Mouse (Mus musculus): ENCODE data around the gene Cyth4.

Cyth4 gene

GRCm38 (mm10) chr15:78596914-78597313 is at the start of gene Cyth4:
Gene Cyth4 (plus strand): TSS chr15:78597047.
- in situ Hi-C loops (cut with MboI; ENCODE audit: low sequenced_read_pairs), result no loop called here

- in situ Hi-C loops (cut with MboI; ENCODE audit: low sequenced_read_pairs), result loop anchor here (25.0 kb wide), 1 partner anchor 360 kb away; no protein-coding TSS in a partner anchor
Observed at GRCm38 (mm10) chr15:78547415-78548335, 49.2 kb upstream of the Cyth4 start.

GRCm38 (mm10) chr15:78548336-78548665 is 48.5 kb upstream of the Cyth4 start:
- in situ Hi-C loops (cut with MboI; ENCODE audit: low sequenced_read_pairs), result loop anchor here (25.0 kb wide), 1 partner anchor 361 kb away; no protein-coding TSS in a partner anchor

- in situ Hi-C loops (cut with MboI; ENCODE audit: low sequenced_read_pairs), result loop anchor here (25.0 kb wide), 1 partner anchor 361 kb away; no protein-coding TSS in a partner anchor
Observed at GRCm38 (mm10) chr15:78548711-78549110, 48.1 kb upstream of the Cyth4 start.

DNA sequence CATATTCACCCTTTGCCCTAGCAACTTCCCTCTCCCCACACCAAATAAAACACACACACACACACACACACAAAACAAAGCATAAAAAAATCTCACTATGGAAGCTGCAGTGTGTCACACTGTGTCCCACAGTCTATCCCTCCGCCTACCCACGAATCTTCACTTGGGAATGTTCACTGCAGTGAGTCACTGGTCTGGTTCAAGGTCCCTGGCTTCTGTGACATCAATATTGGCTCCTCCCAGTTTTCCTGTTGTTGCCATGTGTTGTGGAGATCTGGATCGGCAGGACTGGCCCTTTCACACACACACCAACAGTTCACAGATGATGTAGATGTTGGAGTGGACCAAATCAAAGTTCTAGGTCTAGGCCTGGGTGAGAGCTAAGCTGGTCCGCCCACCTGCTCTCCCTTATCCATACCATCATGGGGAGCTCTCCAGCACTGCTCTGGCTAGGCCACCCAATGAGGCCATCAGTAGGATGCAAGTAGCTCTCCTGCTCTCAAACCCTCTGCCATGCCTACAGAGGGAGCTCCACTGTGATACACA is 47.6 kb upstream of the Cyth4 start:
- in situ Hi-C loops (cut with MboI; ENCODE audit: low sequenced_read_pairs), result loop anchor here (25.0 kb wide), 1 partner anchor 362 kb away; no protein-coding TSS in a partner anchor

DNA sequence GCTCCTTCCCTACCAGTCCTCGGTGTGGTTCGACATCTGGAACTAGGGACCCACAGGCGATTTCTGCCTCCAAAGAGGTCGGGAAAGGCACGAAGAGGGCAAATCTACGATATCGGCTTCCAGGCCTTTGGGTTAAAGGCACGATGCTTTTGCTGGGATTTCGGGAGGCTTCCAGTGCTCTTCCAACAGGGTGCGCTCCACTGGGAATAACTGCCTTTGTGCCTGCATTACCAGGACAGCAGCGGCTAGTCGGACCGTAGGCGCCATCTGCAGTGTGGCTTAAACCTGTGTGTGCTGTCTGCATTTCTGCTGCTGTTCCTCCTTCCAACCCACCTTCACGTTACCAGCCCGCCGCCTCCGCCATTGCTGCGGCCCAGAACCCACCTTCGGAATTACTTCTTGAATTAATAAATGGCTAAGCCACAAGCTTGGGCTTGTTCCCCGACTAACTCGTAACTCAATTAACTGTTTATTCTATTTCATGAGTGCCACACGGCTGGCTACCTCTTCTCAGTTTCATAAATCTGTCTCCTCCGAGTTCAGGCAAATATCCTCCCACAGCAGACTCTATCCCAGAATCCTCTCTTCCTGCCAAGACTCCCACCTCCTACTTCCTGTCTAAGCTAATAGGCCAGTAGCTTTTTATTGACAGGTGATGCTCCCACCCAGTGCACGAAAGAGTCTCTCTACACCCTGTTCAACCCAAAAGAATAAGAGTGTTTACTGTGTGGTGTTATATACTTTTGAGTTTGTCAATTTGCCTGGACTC is 42.1 kb upstream of the Cyth4 start:
- in situ Hi-C loops (cut with MboI; ENCODE audit: low sequenced_read_pairs), result no loop called here

- in situ Hi-C loops (cut with MboI; ENCODE audit: low sequenced_read_pairs), result no loop called here
Observed at GRCm38 (mm10) chr15:78557693-78558535, 38.9 kb upstream of the Cyth4 start.

GRCm38 (mm10) chr15:78559141-78559979 is 37.5 kb upstream of the Cyth4 start:
- in situ Hi-C loops (cut with MboI; ENCODE audit: low sequenced_read_pairs), result no loop called here

DNA sequence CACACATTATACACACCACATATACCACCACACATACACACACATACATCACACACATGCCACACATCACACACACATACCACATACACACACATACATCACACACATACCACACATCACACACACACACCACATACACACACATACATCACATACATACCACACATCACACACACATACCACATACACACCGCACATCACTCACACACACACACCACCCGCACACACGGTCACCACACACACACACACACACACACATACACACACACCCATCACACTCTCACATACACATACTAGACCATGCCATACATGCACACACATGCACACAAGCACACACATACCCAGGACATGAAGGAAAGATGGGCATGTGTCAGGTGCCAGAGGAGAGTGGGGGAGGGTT is 33.5 kb upstream of the Cyth4 start:
- in situ Hi-C loops (cut with MboI; ENCODE audit: low sequenced_read_pairs), result no loop called here

- in situ Hi-C loops (cut with MboI; ENCODE audit: low sequenced_read_pairs), result no loop called here
Observed at GRCm38 (mm10) chr15:78563937-78564336, 32.9 kb upstream of the Cyth4 start.

DNA sequence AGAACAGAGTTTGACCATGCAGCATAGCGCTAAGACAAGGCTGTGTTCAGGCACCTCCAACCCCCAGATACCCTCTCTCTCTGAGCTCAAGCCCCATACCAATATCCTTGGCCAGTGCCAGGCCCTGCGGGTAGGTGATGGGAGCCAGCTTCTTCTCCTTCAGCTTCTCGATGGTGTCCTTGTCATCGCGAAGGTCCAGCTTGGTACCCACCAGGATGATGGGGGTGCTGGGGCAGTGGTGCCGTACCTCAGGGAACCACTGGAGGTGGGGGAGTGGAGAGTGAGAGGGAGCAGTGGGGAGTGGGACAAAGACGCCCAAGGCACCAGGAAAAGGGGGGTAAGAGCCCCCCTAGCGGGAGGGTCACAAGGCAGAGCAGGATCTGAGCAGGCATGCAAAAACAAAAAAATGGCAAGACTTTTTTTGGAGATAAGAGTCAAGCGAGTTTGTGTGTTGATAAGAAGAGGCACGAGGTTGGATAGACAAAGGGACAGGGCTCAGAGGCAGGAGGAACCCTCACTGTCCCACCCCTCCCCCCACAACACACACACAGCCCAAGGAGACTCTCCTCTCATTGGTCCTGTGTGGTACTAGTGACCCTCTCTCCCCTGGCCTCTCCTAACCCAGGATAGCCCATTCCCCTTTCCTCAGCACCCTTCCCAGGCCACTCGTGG is 31.9 kb upstream of the Cyth4 start:
- in situ Hi-C loops (cut with MboI; ENCODE audit: low sequenced_read_pairs), result no loop called here

GRCm38 (mm10) chr15:78567608-78568120 is 29.2 kb upstream of the Cyth4 start:
- in situ Hi-C loops (cut with MboI; ENCODE audit: low sequenced_read_pairs), result no loop called here

DNA sequence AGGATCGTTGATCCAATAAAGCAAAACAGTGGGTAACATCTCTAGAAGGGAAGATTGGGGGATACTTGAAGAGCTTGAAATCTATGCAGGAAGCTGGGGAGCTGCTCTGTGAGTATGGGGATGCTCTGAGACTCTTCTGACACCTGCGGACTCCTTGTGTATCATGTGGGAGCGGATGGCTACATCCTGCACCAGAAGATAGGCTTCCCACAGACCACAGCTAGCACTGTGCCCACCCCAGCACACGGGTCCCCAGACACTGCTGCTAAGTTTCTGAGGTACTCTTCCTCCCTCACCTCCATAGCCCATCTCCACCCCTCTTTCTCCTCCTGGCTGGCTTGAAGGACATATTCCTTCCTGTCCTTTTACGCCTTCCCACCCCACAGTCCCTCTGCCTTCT is 26.7 kb upstream of the Cyth4 start:
- in situ Hi-C loops (cut with MboI; ENCODE audit: low sequenced_read_pairs), result no loop called here

GRCm38 (mm10) chr15:78571554-78572269 is 25.1 kb upstream of the Cyth4 start:
- in situ Hi-C loops (cut with MboI; ENCODE audit: low sequenced_read_pairs), result no loop called here

GRCm38 (mm10) chr15:78572270-78572600 is 24.6 kb upstream of the Cyth4 start:
- in situ Hi-C loops (cut with MboI; ENCODE audit: low sequenced_read_pairs), result no loop called here

DNA sequence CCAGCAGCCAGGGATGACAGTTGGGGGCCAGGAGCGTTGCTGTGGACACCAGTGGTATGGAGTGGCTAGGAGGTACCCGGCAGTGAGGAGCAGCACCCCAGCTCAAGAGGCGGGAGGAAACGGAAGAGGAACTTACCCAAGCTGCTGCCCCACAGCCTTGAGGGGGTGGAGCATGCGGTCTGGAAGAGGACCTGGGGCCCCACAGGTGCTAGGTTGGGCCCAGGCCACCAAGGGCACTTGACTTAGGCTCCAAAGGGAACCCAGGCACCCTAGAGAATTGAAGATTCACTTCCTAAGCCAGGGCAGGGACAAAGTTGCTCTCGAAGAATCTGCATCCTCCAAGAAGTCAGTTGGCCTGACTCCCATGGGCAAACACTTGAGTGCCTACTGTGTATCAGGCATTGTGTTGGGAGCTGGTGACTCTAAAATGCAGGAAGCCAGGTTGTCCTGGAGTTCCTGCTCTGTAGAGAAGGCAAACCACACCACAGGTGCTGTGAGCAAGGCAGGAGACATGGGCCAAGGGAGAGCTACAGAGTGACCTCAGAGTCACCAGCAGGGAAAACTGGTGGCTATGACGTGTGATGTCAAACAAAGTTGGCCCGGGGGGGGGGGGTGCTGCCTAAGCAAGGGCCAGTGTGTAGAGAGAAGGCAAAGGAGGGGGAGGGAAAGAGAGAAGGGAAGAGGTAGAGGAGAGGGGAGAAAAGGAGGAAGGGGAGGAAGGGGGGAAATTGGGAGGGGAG is 24.0 kb upstream of the Cyth4 start, which contains the start of gene Rac2:
Rac2 (minus strand) TSS at position 126 of the 740 bp plus-strand sequence.
- in situ Hi-C loops (cut with MboI; ENCODE audit: low sequenced_read_pairs), result no loop called here

DNA sequence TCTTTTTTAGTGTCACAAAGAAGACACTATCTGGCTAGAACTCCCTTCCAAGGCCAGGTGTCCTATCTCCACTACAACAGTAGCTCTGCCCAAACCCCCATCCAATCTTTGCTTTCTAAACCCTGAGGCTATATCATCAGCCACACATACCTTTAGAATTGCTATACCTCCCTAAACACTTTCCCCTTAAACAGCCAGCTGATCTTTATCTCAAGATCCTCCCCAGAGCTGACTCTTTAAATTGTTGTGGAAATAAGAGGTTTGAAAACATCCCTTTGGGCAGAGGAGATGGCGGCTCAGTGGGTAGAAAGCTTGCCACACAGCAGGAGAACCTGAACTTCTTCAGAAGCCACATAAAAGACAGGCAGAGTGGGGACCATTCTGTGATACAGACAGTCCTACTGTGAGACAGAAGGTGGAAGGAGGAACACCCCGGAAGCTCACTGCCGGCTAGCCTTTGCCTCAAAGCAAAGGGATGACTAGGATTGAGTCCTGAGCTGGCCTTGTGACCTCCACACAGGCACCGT is 20.5 kb upstream of the Cyth4 start:
- in situ Hi-C loops (cut with MboI; ENCODE audit: low sequenced_read_pairs), result no loop called here
